Mouse (Mus musculus): ENCODE results near the gene Plekhb2. TPM values are rescaled to one million over a fixed set of nuclear protein-coding genes. Genes with fewer than 3 reads are reported as not detected.

The Plekhb2 gene
- polyA plus RNA-seq, 1 experiment from 2014 or later = 18.0 TPM

DNA sequence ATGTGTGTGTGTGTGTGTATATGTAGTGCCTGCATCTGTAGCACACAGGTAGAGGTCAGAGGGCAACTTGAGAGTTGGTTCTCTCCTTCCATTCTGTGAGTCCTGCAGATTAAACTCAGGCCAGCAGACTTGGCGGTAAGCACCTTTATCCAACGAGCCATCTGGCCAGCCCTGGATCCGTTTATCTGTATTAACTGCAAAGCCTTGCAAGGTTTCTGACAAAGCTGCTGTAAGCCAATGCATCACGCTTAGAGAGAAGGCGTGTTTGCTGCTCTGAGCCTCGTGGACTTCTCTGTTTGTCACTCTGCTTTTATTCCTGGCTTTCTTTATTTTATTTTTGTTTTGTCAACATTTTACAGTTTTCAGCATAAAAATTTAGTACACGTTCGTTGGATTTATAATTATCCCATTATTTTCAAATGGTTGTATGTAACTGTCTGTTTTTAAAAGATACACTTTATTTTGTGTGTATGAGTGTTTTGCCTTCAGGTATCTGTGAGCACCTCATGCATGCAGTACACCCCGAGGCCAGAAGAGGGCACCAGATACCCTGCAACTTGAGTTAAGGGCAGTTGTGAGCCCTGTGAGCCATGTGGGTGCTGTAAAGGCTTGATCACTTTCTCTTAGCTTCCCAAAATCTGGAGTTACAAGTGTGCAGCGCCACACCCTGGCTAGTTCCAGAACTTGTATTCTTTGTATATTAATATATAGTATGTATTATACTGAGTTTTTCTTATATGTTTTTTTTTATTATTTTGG, 17.2 kb downstream of the Plekhb2 start:
- ATAC-seq (replicated peaks; ENCODE audit: low FRiP score) (peak; percentile 73), DNase-seq (ENCODE audit: low spot score) (peak; percentile 80)
- Histone ChIP-seq H3K27me3 (replicated peaks; ENCODE audit: control insufficient read depth, insufficient read depth, low read length) (no peaks in the 10 kb centered on the region), H3K4me2 (no peak overlapping the region), H3K9me3 (ENCODE audit: control insufficient read depth, low read length) (no peaks in the 10 kb centered on the region), H3K36me3 (ENCODE audit: control insufficient read depth, insufficient read depth, low read length) (peaks cover 7% of the 10 kb centered on the region; the same call in 1 of the 2 replicates), H3K4me1 (replicated peaks; ENCODE audit: control insufficient read depth, insufficient read depth, low read length) (no peaks in the 10 kb centered on the region), H3K4me3 (ENCODE audit: low read depth, low read length) (no peak overlapping the region), H3K9ac (ENCODE audit: low read depth, low read length) (no peak overlapping the region), H3K27ac (ENCODE audit: low read depth, low read length) (no peak overlapping the region)
- 44% methylated on average over 10 of the region's 10 CpGs for WGBS

DNA sequence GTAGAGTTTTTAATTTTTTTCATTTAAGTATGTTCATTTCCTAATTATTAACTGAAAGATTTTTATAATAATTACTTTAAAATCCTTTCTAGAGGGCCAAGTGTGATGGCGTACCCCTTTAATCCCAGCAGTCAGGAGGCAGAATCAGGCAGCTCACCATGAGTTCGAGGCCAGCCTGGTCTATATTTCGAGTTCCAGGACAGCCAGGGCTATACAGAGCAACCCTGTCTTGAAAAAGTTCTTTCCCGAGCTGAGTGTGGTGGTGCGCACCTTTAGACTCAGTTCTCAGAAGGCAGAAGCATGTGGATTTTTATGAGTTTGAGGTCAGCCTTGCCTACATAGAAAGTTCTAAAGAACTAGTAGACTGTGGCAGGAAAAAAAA, 17.8 kb downstream of the Plekhb2 start:
- H3K9me3 ChIP-seq (ENCODE audit: control insufficient read depth, low read length) = no peaks in the 10 kb centered on the region
- H3K36me3 ChIP-seq (ENCODE audit: control insufficient read depth, insufficient read depth, low read length) = peaks cover 7% of the 10 kb centered on the region; the same call in 1 of the 2 replicates
- ATAC-seq (replicated peaks; ENCODE audit: low FRiP score) = no peak
- H3K4me2 ChIP-seq = no peak overlapping the region
- no peak overlapping the region for H3K27ac ChIP-seq (ENCODE audit: low read depth, low read length)
- H3K4me1 ChIP-seq (replicated peaks; ENCODE audit: control insufficient read depth, insufficient read depth, low read length) = no peaks in the 10 kb centered on the region
- DNase-seq (ENCODE audit: low spot score) = no peak
- WGBS = 87% methylated on average over 5 of the region's 5 CpGs
- no peaks in the 10 kb centered on the region for H3K27me3 ChIP-seq (replicated peaks; ENCODE audit: control insufficient read depth, insufficient read depth, low read length)
- no peak overlapping the region for H3K9ac ChIP-seq (ENCODE audit: low read depth, low read length)
- no peak overlapping the region for H3K4me3 ChIP-seq (ENCODE audit: low read depth, low read length)

DNA sequence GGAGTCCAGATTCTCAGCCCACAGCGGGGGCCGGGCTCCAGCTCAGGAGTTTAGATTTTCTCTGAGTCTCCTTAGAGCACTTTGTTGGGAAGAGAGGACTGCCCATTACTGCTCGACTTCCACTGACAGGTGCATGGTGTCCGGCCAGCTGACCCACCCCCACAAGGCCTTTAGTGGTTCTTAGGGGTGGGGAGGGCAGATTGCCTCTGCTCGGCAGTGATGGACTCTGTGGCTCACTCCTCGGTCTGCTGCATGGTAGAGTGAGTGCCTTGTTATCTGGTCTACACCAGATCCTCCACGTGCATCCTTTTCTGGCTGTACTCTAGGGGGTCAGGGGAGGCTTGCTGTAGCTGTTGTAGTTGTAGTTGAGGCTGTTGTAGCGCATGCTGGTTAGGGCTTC, 18.6 kb downstream of the Plekhb2 start:
- Histone ChIP-seq H3K27me3 (replicated peaks; ENCODE audit: control insufficient read depth, insufficient read depth, low read length) (no peaks in the 10 kb centered on the region), H3K4me3 (ENCODE audit: low read depth, low read length) (no peak overlapping the region), H3K4me2 (no peak overlapping the region), H3K9ac (ENCODE audit: low read depth, low read length) (no peak overlapping the region), H3K4me1 (replicated peaks; ENCODE audit: control insufficient read depth, insufficient read depth, low read length) (no peaks in the 10 kb centered on the region), H3K9me3 (ENCODE audit: control insufficient read depth, low read length) (no peaks in the 10 kb centered on the region), H3K36me3 (ENCODE audit: control insufficient read depth, insufficient read depth, low read length) (peaks cover 2% of the 10 kb centered on the region; the same call in 1 of the 2 replicates), H3K27ac (ENCODE audit: low read depth, low read length) (no peak overlapping the region)
- WGBS = 79% methylated on average over 8 of the region's 8 CpGs
- DNase-seq (ENCODE audit: low spot score) (no peak), ATAC-seq (replicated peaks; ENCODE audit: low FRiP score) (no peak)

DNA sequence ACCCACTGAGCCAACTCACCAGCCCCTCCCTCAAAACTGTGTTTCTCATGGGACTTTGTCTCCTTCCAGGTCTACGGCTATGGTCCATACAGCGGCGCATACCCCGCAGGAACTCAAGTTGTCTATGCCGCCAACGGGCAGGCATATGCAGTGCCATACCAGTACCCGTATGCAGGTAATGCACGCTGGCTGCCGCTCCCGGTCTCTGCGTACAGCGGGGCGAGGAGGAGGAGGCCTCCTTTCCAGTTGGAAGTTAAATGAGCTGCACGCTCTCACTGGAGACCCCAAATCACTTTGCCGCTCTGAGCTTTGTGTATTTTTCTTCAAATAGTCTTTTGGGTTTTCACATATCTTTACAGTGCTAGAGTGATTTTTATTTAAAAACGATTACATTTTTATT, 19.5 kb downstream of the Plekhb2 start:
- no peak overlapping the region for H3K4me3 ChIP-seq (ENCODE audit: low read depth, low read length)
- H3K9ac ChIP-seq (ENCODE audit: low read depth, low read length) = no peak overlapping the region
- no peaks in the 10 kb centered on the region for H3K9me3 ChIP-seq (ENCODE audit: control insufficient read depth, low read length)
- no peak for ATAC-seq (replicated peaks; ENCODE audit: low FRiP score)
- H3K4me1 ChIP-seq (replicated peaks; ENCODE audit: control insufficient read depth, insufficient read depth, low read length) = no peaks in the 10 kb centered on the region
- no peak overlapping the region for H3K27ac ChIP-seq (ENCODE audit: low read depth, low read length)
- peaks cover 2% of the 10 kb centered on the region; the same call in 1 of the 2 replicates for H3K36me3 ChIP-seq (ENCODE audit: control insufficient read depth, insufficient read depth, low read length)
- H3K27me3 ChIP-seq (replicated peaks; ENCODE audit: control insufficient read depth, insufficient read depth, low read length) = no peaks in the 10 kb centered on the region
- no peak overlapping the region for H3K4me2 ChIP-seq
- peak; percentile 19 for DNase-seq (ENCODE audit: low spot score)
- 94% methylated on average over 16 of the region's 16 CpGs for WGBS

DNA sequence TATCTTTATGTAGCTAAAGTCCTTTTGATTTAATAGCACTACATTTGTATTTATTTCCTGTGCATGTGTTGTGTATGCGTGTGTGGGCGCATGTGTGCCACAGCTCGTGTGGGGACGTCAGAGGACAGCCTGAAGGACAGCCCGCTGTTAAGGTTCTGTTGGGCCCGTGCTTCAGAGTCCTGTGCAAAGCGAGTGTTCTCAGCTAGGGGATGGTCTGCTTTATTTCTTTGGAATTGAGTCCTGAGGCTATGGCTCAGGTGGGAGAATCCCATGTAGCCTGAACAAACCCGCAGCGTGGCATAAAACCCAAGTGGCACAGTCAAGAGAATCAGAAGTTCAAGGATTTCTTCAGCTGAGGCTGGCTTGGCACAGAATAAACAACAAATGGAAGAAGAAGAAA, 21.4 kb downstream of the Plekhb2 start:
- no peak overlapping the region for H3K27ac ChIP-seq (ENCODE audit: low read depth, low read length)
- ATAC-seq (replicated peaks; ENCODE audit: low FRiP score) (no peak), DNase-seq (ENCODE audit: low spot score) (peak; percentile 2)
- WGBS = 89% methylated on average over 9 of the region's 9 CpGs
- no peak overlapping the region for H3K4me3 ChIP-seq (ENCODE audit: low read depth, low read length)
- H3K4me2 ChIP-seq = no peak overlapping the region
- no peak overlapping the region for H3K9ac ChIP-seq (ENCODE audit: low read depth, low read length)
- H3K4me1 ChIP-seq (replicated peaks; ENCODE audit: control insufficient read depth, insufficient read depth, low read length) = no peaks in the 10 kb centered on the region
- H3K9me3 ChIP-seq (ENCODE audit: control insufficient read depth, low read length) = no peaks in the 10 kb centered on the region
- H3K36me3 ChIP-seq (ENCODE audit: control insufficient read depth, insufficient read depth, low read length) = peaks cover 2% of the 10 kb centered on the region; the same call in 1 of the 2 replicates
- H3K27me3 ChIP-seq (replicated peaks; ENCODE audit: control insufficient read depth, insufficient read depth, low read length) = no peaks in the 10 kb centered on the region

DNA sequence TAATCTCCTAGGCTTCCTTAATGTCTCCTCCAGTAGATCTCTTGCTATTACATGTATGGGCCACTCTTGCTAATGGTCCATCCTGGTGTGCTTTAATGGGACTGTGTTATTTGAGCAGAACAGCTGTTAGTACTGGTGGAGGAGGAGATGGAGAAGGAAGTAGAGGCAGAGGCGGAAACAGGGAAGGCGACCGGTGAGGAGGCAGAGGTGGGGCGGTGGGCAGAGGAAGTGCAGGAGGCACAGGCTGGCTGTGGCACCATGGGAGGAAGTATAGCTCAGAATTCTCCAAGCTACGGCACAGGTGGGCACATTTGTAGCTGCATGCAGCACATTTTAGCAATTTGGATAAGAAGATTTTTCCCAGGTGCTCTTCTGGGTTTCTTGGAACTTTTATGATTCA, 23.8 kb downstream of the Plekhb2 start:
- no peak overlapping the region for H3K9ac ChIP-seq (ENCODE audit: low read depth, low read length)
- no peaks in the 10 kb centered on the region for H3K9me3 ChIP-seq (ENCODE audit: control insufficient read depth, low read length)
- ATAC-seq (replicated peaks; ENCODE audit: low FRiP score) (no peak), DNase-seq (ENCODE audit: low spot score) (peak; percentile 22)
- H3K36me3 ChIP-seq (ENCODE audit: control insufficient read depth, insufficient read depth, low read length) = peaks cover 2% of the 10 kb centered on the region; the same call in 1 of the 2 replicates
- no peak overlapping the region for H3K4me2 ChIP-seq
- H3K4me1 ChIP-seq (replicated peaks; ENCODE audit: control insufficient read depth, insufficient read depth, low read length) = no peaks in the 10 kb centered on the region
- H3K27me3 ChIP-seq (replicated peaks; ENCODE audit: control insufficient read depth, insufficient read depth, low read length) = no peaks in the 10 kb centered on the region
- no peak overlapping the region for H3K4me3 ChIP-seq (ENCODE audit: low read depth, low read length)
- no peak overlapping the region for H3K27ac ChIP-seq (ENCODE audit: low read depth, low read length)
- WGBS = 63% methylated on average over 5 of the region's 5 CpGs

DNA sequence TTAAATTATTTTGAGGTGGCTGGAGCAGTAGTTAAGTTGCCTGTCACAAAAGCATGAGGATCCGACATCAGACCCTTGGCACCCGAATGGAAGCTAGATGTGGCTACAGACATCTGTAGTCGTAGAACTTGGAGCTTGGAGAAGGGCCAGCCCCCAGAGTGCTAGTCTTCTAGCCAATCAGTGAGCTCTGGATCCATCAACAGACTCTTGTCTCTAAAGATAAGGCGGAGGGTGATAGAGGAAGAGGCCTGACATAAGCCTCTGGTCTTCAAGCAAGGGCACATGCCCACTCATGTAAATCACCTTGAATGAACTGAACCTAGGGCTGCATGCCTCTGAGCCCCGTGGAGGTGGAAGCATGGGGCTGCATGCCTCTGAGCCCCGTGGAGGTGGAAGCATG, 29.8 kb downstream of the Plekhb2 start:
- Histone ChIP-seq H3K27ac (ENCODE audit: low read depth, low read length) (no peak overlapping the region), H3K27me3 (replicated peaks; ENCODE audit: control insufficient read depth, insufficient read depth, low read length) (no peaks in the 10 kb centered on the region), H3K36me3 (ENCODE audit: control insufficient read depth, insufficient read depth, low read length) (no peaks in the 10 kb centered on the region; the same call in 1 of the 2 replicates), H3K4me2 (no peak overlapping the region), H3K9ac (ENCODE audit: low read depth, low read length) (no peak overlapping the region), H3K4me1 (replicated peaks; ENCODE audit: control insufficient read depth, insufficient read depth, low read length) (no peaks in the 10 kb centered on the region), H3K9me3 (ENCODE audit: control insufficient read depth, low read length) (no peaks in the 10 kb centered on the region), H3K4me3 (ENCODE audit: low read depth, low read length) (no peak overlapping the region)
- DNase-seq (ENCODE audit: low spot score) (peak; percentile 21), ATAC-seq (replicated peaks; ENCODE audit: low FRiP score) (no peak)
- WGBS = 69% methylated on average over 6 of the region's 6 CpGs

DNA sequence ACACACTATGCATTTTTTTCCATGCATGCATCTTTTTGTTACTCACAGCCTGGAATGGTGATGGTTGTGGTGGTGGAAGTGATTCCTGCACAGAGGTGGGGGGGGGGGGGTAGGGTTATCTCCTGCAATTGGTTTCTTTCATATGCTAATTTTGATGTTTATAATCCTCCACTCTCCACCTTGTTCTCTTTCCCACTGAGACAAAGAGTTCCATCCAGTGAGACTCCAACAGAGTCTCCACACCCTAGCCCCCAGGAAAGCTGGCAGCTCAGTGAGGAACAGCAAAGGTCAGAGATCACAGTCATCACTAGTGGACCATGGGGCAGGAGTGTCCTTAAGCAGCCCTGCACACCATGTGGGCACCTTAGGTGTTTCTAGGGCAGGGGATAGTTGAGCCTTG, 34.0 kb downstream of the Plekhb2 start:
- no peaks in the 10 kb centered on the region for H3K9me3 ChIP-seq (ENCODE audit: control insufficient read depth, low read length)
- ATAC-seq (replicated peaks; ENCODE audit: low FRiP score) (no peak), DNase-seq (ENCODE audit: low spot score) (no peak)
- no peaks in the 10 kb centered on the region for H3K36me3 ChIP-seq (ENCODE audit: control insufficient read depth, insufficient read depth, low read length)
- no peak overlapping the region for H3K9ac ChIP-seq (ENCODE audit: low read depth, low read length)
- H3K4me1 ChIP-seq (replicated peaks; ENCODE audit: control insufficient read depth, insufficient read depth, low read length) = no peaks in the 10 kb centered on the region
- no peak overlapping the region for H3K4me3 ChIP-seq (ENCODE audit: low read depth, low read length)
- H3K27ac ChIP-seq (ENCODE audit: low read depth, low read length) = no peak overlapping the region
- H3K4me2 ChIP-seq = no peak overlapping the region
- no peaks in the 10 kb centered on the region for H3K27me3 ChIP-seq (replicated peaks; ENCODE audit: control insufficient read depth, insufficient read depth, low read length)

DNA sequence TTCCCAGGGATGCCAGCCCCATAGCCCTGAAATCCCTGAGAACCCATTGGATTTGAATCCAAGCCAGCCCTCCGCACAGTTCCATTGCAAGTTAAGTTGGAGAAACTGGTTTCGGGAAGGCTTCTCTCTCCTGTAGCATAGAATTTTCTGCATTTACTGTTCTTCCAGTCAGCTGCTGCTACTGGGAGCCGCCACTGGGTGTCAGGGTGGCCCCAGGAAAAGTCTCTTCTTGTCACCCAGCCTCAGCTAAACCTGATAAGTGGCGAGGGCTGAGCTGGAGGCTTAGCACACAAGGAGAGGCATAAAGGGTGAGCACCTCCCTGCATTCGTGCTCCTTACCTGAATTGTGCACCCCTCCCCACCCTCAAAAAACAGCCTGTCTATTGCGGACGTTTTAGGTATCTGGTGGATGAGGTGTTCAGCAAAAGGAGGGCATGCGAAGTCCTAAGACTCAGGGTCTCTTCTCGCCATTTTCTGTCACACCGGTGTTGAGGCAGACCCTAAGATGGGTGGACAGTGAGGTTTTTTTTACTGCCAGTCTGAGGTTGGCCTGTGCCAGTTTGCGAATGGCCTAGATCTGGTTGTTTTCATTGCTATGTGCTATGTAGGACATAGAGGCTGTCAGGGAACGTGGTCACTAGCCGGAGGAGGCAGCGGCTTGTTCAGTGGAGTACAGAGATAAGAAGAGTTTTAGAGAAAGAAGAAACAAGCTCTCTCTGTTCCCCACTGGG, 41.9 kb downstream of the Plekhb2 start:
- Histone ChIP-seq H3K27me3 (replicated peaks; ENCODE audit: control insufficient read depth, insufficient read depth, low read length) (no peaks in the 10 kb centered on the region), H3K4me1 (replicated peaks; ENCODE audit: control insufficient read depth, insufficient read depth, low read length) (no peaks in the 10 kb centered on the region), H3K9me3 (ENCODE audit: control insufficient read depth, low read length) (no peaks in the 10 kb centered on the region), H3K36me3 (ENCODE audit: control insufficient read depth, insufficient read depth, low read length) (no peaks in the 10 kb centered on the region), H3K27ac (ENCODE audit: low read depth, low read length) (no peak overlapping the region), H3K4me3 (ENCODE audit: low read depth, low read length) (no peak overlapping the region), H3K9ac (ENCODE audit: low read depth, low read length) (no peak overlapping the region), H3K4me2 (no peak overlapping the region)
- DNase-seq (ENCODE audit: low spot score) (no peak), ATAC-seq (replicated peaks; ENCODE audit: low FRiP score) (peak; percentile 64)
- 49% methylated on average over 14 of the region's 14 CpGs for WGBS
